Mouse (Mus musculus): ENCODE data around the gene Vmn1r199.
"Not testable (repeated sequence)": the region's sequence is repeated elsewhere in the genome, so short reads cannot be mapped to it uniquely, and the experiment has no call there.

Vmn1r199 gene

GRCm38 (mm10) chr13:22379518-22379917 lies at the start of gene Vmn1r199:
Vmn1r199 (plus strand) TSS chr13:22379818.
- DNase-seq (ENCODE audit: low read depth, low spot score): no peak

GRCm38 (mm10) chr13:22333269-22333668 lies 46.3 kb upstream of the Vmn1r199 start:
- DNase-seq (ENCODE audit: low read depth, low spot score): no peak

- DNase-seq (ENCODE audit: low read depth, low spot score): no peak
Measured at GRCm38 (mm10) chr13:22335565-22335964, 44.1 kb upstream of the Vmn1r199 start.

GRCm38 (mm10) chr13:22350064-22350463 lies 29.6 kb upstream of the Vmn1r199 start, which contains the start of gene Vmn1r198:
Vmn1r198 (plus strand) TSS chr13:22350364.
- DNase-seq (ENCODE audit: low read depth, low spot score): no peak

- DNase-seq (ENCODE audit: low read depth, low spot score): no peak
Measured at GRCm38 (mm10) chr13:22350813-22351212, 28.8 kb upstream of the Vmn1r199 start.

GRCm38 (mm10) chr13:22381128-22381527 lies 1.5 kb downstream of the Vmn1r199 start:
- not testable (repeated sequence) for DNase-seq (ENCODE audit: low read depth, low spot score)

GRCm38 (mm10) chr13:22383401-22383800 lies 3.8 kb downstream of the Vmn1r199 start:
- no peak for DNase-seq (ENCODE audit: low read depth, low spot score)

- no peak for DNase-seq (ENCODE audit: low read depth, low spot score)
Measured at GRCm38 (mm10) chr13:22387050-22387449, 7.4 kb downstream of the Vmn1r199 start.

- no peak for DNase-seq (ENCODE audit: low read depth, low spot score)
Measured at GRCm38 (mm10) chr13:22390073-22390472, 10.5 kb downstream of the Vmn1r199 start, which contains the start of gene Vmn1r200. Vmn1r200 (plus strand) TSS chr13:22390373.

GRCm38 (mm10) chr13:22402978-22403377 lies 23.4 kb downstream of the Vmn1r199 start:
- no peak for DNase-seq (ENCODE audit: low read depth, low spot score)
